Mouse (Mus musculus): ENCODE results near the gene Dusp15. TPM values are rescaled to one million over a fixed set of nuclear protein-coding genes. Genes with fewer than 3 reads are reported as not detected.

Dusp15 gene
- polyA plus RNA-seq, 1 experiment, result 0.21 TPM

DNA sequence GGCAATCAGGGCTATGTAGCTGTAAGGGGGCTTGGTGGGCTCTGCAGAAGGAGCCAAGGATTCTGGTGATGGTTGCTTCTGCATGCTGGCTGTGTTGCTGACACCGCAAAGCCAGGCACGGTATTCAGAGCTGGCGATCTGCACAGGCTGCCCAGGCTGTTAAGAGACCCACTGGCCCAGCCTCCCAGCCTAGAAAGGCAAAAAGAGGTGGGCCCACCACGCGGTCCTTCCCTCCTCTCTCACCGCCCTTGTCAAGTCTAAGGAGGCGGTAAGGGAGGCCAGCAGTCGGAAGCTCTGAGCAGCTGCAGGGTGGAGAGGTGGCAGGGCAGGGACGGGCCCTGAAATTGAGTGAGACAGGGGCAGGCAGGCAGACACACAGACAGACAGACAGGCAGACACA lies 18.4 kb downstream of the Dusp15 start, which contains the start of gene Foxs1:
TSS of gene Foxs1 (minus strand) at position 161 of the 400 bp plus-strand sequence.
- TF ChIP-seq POLR2A (IDR thresholded peaks at IDR 0.05; ENCODE audit: low read depth, low read length), result no peak
- no peak for TF ChIP-seq CTCF (IDR thresholded peaks at IDR 0.05; ENCODE audit: extremely low read depth, insufficient read depth, insufficient read length, insufficient replicate concordance)
- WGBS, result 10% methylated on average over 7 of the region's 9 CpGs
- peak within 1 kb of the TSS; percentile 46; the same call in 1 of the 2 replicates for H3K27ac ChIP-seq (ENCODE audit: insufficient read depth, low read length)
- no peaks in the 10 kb centered on the region for H3K36me3 ChIP-seq (ENCODE audit: control insufficient read depth, insufficient read depth, low read length)
- H3K27me3 ChIP-seq (ENCODE audit: control insufficient read depth, insufficient read depth, low read length), result no peaks in the 10 kb centered on the region
- DNase-seq (ENCODE audit: low read depth in 1 of 2, low spot score in 2 of 2), result no peak
- no peaks in the 10 kb centered on the region for H3K4me1 ChIP-seq (ENCODE audit: control insufficient read depth, insufficient read depth, insufficient read length)
- peak within 1 kb of the TSS; percentile 24; the same call in 1 of the 2 replicates for H3K4me3 ChIP-seq (ENCODE audit: extremely low read depth, insufficient read depth, insufficient read length)

DNA sequence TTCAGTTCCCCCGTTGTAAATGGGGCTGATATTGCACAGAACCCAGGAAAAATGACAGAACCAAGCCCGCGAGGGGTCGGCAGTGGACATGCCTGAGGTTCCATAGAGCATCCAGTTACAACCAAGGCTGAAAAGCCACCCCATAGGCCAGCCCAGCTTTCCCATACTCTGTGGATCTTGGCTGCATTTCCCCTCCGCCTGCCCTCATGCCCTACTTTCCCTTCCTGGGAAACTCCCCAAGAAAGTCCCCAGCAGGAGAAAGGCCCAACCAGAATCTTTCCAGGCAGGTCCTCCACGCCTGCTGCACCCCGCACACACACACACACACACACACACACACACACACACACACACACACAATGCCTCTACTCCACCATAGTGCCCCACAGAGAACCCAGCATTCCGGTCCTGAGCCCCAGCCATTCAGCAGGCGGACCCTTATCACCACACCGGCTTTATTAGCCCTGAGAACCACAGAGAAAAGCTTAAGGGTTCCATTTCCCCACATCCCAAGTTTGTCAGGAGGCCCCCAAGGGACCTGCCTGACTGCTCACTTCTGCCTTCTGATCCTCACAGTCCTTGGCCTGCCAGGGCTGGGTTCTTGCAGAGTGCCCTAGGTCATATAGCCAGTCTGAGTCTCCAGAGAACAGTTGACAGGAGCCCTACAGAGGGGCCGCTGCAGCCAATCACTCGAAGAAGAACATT lies 19.9 kb downstream of the Dusp15 start:
- no peaks in the 10 kb centered on the region for H3K36me3 ChIP-seq (ENCODE audit: control insufficient read depth, insufficient read depth, low read length)
- no peak for DNase-seq (ENCODE audit: low read depth in 1 of 2, low spot score in 2 of 2)
- H3K27ac ChIP-seq (ENCODE audit: insufficient read depth, low read length), result peak overlapping the region; percentile 46; the same call in 1 of the 2 replicates
- no peaks in the 10 kb centered on the region for H3K27me3 ChIP-seq (ENCODE audit: control insufficient read depth, insufficient read depth, low read length)
- peak overlapping the region; percentile 24; the same call in 1 of the 2 replicates for H3K4me3 ChIP-seq (ENCODE audit: extremely low read depth, insufficient read depth, insufficient read length)
- TF ChIP-seq POLR2A (IDR thresholded peaks at IDR 0.05; ENCODE audit: low read depth, low read length) (no peak), CTCF (IDR thresholded peaks at IDR 0.05; ENCODE audit: extremely low read depth, insufficient read depth, insufficient read length, insufficient replicate concordance) (no peak)
- no peaks in the 10 kb centered on the region for H3K4me1 ChIP-seq (ENCODE audit: control insufficient read depth, insufficient read depth, insufficient read length)
- WGBS, result 86% methylated on average over 12 of the region's 12 CpGs

DNA sequence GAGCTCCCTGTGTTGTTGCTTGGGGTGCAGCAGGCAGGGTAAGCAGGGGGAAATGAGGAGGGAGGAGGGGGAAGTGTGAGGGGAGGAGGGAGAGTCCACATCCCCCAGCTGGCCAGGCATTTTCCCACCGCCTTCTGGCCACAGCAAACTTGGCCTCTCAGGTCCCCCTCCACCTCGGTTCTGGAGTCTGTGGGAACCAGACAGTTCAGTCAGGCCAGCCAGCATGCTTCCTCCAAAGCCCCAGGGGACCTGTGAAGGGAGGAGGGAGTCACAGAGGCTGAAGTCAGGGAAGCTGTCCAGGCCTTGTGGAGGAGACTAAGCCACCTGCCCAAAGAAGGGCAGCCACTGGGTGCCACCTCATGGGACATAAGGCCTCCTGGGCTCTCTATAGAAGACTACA lies 21.2 kb downstream of the Dusp15 start:
- Histone ChIP-seq H3K4me3 (ENCODE audit: extremely low read depth, insufficient read depth, insufficient read length) (no peak overlapping the region), H3K4me1 (ENCODE audit: control insufficient read depth, insufficient read depth, insufficient read length) (no peaks in the 10 kb centered on the region), H3K36me3 (ENCODE audit: control insufficient read depth, insufficient read depth, low read length) (no peaks in the 10 kb centered on the region), H3K27me3 (ENCODE audit: control insufficient read depth, insufficient read depth, low read length) (no peaks in the 10 kb centered on the region), H3K27ac (ENCODE audit: insufficient read depth, low read length) (no peak overlapping the region)
- 29% methylated on average over 2 of the region's 2 CpGs for WGBS
- TF ChIP-seq CTCF (IDR thresholded peaks at IDR 0.05; ENCODE audit: extremely low read depth, insufficient read depth, insufficient read length, insufficient replicate concordance) (no peak), POLR2A (IDR thresholded peaks at IDR 0.05; ENCODE audit: low read depth, low read length) (no peak)
- no peak for DNase-seq (ENCODE audit: low read depth in 1 of 2, low spot score in 2 of 2)

DNA sequence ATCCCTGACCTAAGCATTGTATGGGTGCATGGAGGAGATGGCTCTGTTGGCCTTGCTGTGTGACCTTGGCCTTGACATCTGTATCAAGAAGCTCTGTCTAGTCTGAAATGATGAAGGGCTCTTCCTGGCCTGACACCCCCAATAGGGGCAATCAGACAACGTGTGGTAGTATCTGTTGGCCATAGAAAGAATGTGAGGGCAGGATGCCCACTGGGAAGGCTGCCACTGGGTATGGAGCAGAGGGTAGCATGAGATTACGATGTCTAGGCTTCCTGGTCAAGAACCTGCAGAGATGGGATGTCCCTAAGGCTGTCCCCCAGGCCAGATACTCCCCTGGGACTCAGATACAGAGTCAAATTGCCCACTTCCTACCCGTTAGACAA lies 22.5 kb downstream of the Dusp15 start:
- Histone ChIP-seq H3K4me1 (ENCODE audit: control insufficient read depth, insufficient read depth, insufficient read length) (no peaks in the 10 kb centered on the region), H3K36me3 (ENCODE audit: control insufficient read depth, insufficient read depth, low read length) (no peaks in the 10 kb centered on the region)
- 63% methylated on average over 3 of the region's 3 CpGs for WGBS

DNA sequence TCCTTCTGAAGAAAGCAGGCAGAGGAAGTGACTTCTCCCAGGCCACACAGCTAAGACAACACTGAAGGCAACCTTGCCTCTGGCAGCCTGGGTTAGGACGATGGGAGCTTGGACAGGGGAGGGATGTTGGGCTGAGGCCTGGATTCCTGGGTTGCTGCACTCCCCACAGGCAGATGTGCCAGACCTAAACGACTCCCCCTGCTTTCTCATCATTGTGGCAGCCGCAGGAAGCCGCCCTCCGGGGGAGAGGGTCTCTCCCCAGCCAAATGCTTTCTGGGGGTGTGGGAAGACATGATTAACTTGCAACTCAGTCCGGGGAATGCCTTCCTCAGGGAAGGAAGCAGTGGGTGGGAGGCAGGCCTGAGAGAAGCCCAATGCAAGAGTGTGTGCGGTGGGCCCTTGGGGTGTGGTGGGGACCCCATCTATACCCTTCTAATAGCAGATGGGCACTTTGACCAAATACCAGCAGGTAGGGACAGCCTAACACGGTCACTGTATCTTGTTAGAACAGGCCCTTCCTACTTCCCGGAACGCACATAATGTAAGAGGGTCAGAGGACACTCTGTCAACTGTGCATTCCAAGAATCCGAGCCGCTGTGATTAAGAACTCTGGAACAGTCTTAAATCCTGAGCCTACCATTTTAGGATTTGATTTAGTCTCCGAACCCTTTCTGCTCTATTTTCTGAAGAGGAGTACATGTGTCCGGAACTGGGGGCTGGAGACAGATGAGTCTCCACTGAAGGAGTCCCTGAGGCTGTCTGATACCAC lies 23.1 kb downstream of the Dusp15 start:
- H3K36me3 ChIP-seq (ENCODE audit: control insufficient read depth, insufficient read depth, low read length), result no peaks in the 10 kb centered on the region
- no peaks in the 10 kb centered on the region for H3K4me1 ChIP-seq (ENCODE audit: control insufficient read depth, insufficient read depth, insufficient read length)
- no peak overlapping the region for H3K4me3 ChIP-seq (ENCODE audit: extremely low read depth, insufficient read depth, insufficient read length)
- H3K27ac ChIP-seq (ENCODE audit: insufficient read depth, low read length), result 0 out of 2 replicates have a peak overlapping the region, but pooled peaks have one; percentile 29
- TF ChIP-seq CTCF (IDR thresholded peaks at IDR 0.05; ENCODE audit: extremely low read depth, insufficient read depth, insufficient read length, insufficient replicate concordance), result no peak
- TF ChIP-seq POLR2A (IDR thresholded peaks at IDR 0.05; ENCODE audit: low read depth, low read length), result no peak
- H3K27me3 ChIP-seq (ENCODE audit: control insufficient read depth, insufficient read depth, low read length), result no peaks in the 10 kb centered on the region
- WGBS, result 79% methylated on average over 14 of the region's 14 CpGs
- DNase-seq (ENCODE audit: low read depth in 1 of 2, low spot score in 2 of 2), result no peak

More for the DNA sequence above, 22.5 kb downstream of the Dusp15 start:
- Histone ChIP-seq H3K27me3 (ENCODE audit: control insufficient read depth, insufficient read depth, low read length) (no peaks in the 10 kb centered on the region), H3K27ac (ENCODE audit: insufficient read depth, low read length) (no peak overlapping the region), H3K4me3 (ENCODE audit: extremely low read depth, insufficient read depth, insufficient read length) (no peak overlapping the region)
- no peak for DNase-seq (ENCODE audit: low read depth in 1 of 2, low spot score in 2 of 2)
- TF ChIP-seq POLR2A (IDR thresholded peaks at IDR 0.05; ENCODE audit: low read depth, low read length) (no peak), CTCF (IDR thresholded peaks at IDR 0.05; ENCODE audit: extremely low read depth, insufficient read depth, insufficient read length, insufficient replicate concordance) (no peak)

DNA sequence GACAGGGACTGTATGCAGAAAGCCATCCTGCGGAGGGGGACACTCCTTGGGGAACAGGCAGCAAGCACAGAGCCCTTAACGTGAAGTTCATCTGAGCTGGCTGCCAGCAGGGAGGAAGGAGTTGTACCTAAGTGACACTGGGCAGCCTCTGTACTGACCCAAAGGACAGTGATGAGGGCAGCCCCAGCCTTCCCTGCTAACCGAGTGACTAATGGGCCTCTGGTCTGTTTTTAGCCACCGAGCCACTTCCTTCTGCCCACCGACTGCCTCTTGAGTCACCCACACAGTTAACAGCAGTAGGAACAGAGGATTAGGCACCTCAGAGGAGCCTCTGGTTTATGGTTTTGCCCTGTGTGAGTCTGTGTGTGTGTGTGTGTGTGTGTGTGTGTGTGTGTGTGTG lies 24.1 kb downstream of the Dusp15 start:
- TF ChIP-seq POLR2A (IDR thresholded peaks at IDR 0.05; ENCODE audit: low read depth, low read length) (no peak), CTCF (IDR thresholded peaks at IDR 0.05; ENCODE audit: extremely low read depth, insufficient read depth, insufficient read length, insufficient replicate concordance) (no peak)
- no peak for DNase-seq (ENCODE audit: low read depth in 1 of 2, low spot score in 2 of 2)
- Histone ChIP-seq H3K27me3 (ENCODE audit: control insufficient read depth, insufficient read depth, low read length) (no peaks in the 10 kb centered on the region), H3K4me1 (ENCODE audit: control insufficient read depth, insufficient read depth, insufficient read length) (no peaks in the 10 kb centered on the region), H3K27ac (ENCODE audit: insufficient read depth, low read length) (no peak overlapping the region), H3K36me3 (ENCODE audit: control insufficient read depth, insufficient read depth, low read length) (no peaks in the 10 kb centered on the region), H3K4me3 (ENCODE audit: extremely low read depth, insufficient read depth, insufficient read length) (no peak overlapping the region)
- 19% methylated on average over 5 of the region's 5 CpGs for WGBS

All from spleen, adult 2 months (tissue).